Mouse (Mus musculus): ENCODE data around the gene Itpr3. TPM values are rescaled to one million over a fixed set of nuclear protein-coding genes. Genes with fewer than 3 reads are reported as not detected.

Gene Itpr3
- polyA plus RNA-seq, 1 experiment from 2014 or later = 0.73 TPM

DNA sequence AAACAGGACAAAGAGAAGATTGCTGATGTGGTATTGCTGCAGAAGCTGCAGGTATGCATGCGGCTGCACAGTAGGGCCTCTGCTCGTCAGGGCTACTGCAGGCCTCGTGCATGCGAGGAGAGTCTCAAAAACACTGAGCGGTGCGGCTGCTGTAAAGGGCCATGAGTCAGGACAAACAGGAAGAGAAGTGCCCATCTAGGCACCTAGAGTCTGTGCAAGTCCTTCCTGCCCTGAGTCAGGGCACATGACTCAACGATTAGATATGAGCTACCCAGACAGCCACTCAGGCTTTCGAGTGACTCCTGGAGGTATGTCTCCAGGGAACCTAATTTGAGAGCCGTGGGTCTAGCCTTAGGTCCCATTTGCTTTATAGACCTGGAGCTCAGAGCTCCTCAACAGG lies 26.5 kb downstream of the Itpr3 start:
- 76% methylated on average over 9 of the region's 9 CpGs for WGBS
- H3K9ac ChIP-seq (ENCODE audit: low read depth, low read length) = 0 out of 2 replicates have a peak overlapping the region, but pooled peaks have one; percentile 6
- no peak for ATAC-seq

DNA sequence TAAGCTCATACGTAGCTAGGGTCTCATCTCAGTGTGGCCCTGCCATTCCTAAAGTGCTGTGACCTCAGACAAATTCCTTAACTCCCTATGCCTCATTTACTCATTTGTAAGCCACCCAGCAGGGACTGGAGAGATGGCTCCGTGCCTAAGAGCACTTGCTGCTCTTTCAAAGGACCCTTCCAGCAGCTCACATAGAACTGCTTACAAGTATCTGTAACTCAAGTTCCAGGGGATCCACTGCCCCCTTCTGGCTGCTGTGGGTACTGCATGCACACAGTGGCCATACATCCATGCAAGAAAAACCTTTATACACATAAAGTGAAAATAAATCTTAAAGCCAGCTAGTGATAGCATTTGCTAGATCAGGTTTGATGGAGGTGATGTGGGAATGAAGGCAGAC lies 28.6 kb downstream of the Itpr3 start:
- ATAC-seq = no peak
- Histone ChIP-seq H3K4me2 (ENCODE audit: low read length) (no peak overlapping the region), H3K27ac (ENCODE audit: low read length) (no peak overlapping the region), H3K9ac (ENCODE audit: low read depth, low read length) (no peak overlapping the region), H3K27me3 (ENCODE audit: control insufficient read depth, insufficient read depth, low read depth, low read length) (no peaks in the 10 kb centered on the region), H3K36me3 (ENCODE audit: control insufficient read depth, insufficient read depth, low read length) (no peaks in the 10 kb centered on the region), H3K4me1 (ENCODE audit: control insufficient read depth, insufficient read depth, low read length) (no peaks in the 10 kb centered on the region), H3K4me3 (ENCODE audit: low read depth, low read length) (no peak overlapping the region), H3K9me3 (replicated peaks; ENCODE audit: control insufficient read depth, low read length, poor library complexity, severe bottlenecking) (no peaks in the 10 kb centered on the region)
- 50% methylated on average over 2 of the region's 2 CpGs for WGBS

More for the DNA sequence above, 26.5 kb downstream of the Itpr3 start:
- Histone ChIP-seq H3K36me3 (ENCODE audit: control insufficient read depth, insufficient read depth, low read length) (no peaks in the 10 kb centered on the region), H3K4me1 (ENCODE audit: control insufficient read depth, insufficient read depth, low read length) (no peaks in the 10 kb centered on the region), H3K9me3 (replicated peaks; ENCODE audit: control insufficient read depth, low read length, poor library complexity, severe bottlenecking) (no peaks in the 10 kb centered on the region), H3K27me3 (ENCODE audit: control insufficient read depth, insufficient read depth, low read depth, low read length) (no peaks in the 10 kb centered on the region), H3K4me3 (ENCODE audit: low read depth, low read length) (no peak overlapping the region), H3K27ac (ENCODE audit: low read length) (no peak overlapping the region), H3K4me2 (ENCODE audit: low read length) (no peak overlapping the region)

DNA sequence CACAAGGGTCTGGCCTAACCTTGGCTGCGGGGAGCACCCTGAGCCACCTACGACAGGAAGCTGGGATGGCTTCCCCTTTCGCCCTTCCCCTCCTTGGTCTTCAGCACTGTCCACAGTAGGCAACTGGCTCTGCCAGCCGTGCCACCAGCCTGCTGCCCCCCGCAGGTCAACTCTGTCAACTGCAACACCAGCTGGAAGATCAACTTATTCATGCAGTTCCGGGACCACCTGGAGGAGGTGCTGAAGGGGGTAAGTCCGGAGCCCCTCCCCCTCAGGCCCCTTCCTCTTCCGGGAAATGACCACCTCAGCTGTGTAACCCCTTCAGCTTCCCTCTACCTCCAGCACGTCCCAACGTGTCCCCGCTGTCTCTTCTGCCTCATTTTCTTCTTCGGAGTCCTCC lies 30.3 kb downstream of the Itpr3 start:
- WGBS = 31% methylated on average over 12 of the region's 12 CpGs
- Histone ChIP-seq H3K4me2 (ENCODE audit: low read length) (no peak overlapping the region), H3K27ac (ENCODE audit: low read length) (no peak overlapping the region), H3K9me3 (replicated peaks; ENCODE audit: control insufficient read depth, low read length, poor library complexity, severe bottlenecking) (no peaks in the 10 kb centered on the region), H3K4me3 (ENCODE audit: low read depth, low read length) (no peak overlapping the region), H3K27me3 (ENCODE audit: control insufficient read depth, insufficient read depth, low read depth, low read length) (no peaks in the 10 kb centered on the region), H3K4me1 (ENCODE audit: control insufficient read depth, insufficient read depth, low read length) (no peaks in the 10 kb centered on the region), H3K36me3 (ENCODE audit: control insufficient read depth, insufficient read depth, low read length) (no peaks in the 10 kb centered on the region), H3K9ac (ENCODE audit: low read depth, low read length) (no peak overlapping the region)
- no peak for ATAC-seq

DNA sequence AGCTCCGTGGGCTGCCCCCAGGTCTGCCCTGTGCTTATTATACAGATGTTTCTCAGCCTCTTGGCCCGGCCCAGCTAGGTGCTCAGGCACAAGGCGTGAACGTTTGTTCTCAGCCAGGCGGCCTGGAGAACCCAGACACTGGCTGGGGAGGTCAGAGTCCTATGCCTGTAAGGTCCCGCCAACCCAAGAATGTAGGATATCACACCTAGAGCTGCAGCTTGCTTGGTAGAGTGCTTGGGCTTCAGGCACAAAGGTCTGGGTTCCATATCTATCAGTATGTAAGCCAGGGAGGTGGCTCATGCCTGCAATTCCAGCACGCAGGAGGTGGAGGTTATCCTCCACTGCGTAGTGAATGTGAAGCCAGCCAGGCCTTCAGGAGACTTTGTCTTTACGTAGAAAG lies 33.0 kb downstream of the Itpr3 start:
- H3K27me3 ChIP-seq (ENCODE audit: control insufficient read depth, insufficient read depth, low read depth, low read length) = no peaks in the 10 kb centered on the region
- H3K9me3 ChIP-seq (replicated peaks; ENCODE audit: control insufficient read depth, low read length, poor library complexity, severe bottlenecking) = no peaks in the 10 kb centered on the region
- H3K4me1 ChIP-seq (ENCODE audit: control insufficient read depth, insufficient read depth, low read length) = no peaks in the 10 kb centered on the region
- no peak overlapping the region for H3K9ac ChIP-seq (ENCODE audit: low read depth, low read length)
- H3K4me2 ChIP-seq (ENCODE audit: low read length) = no peak overlapping the region
- ATAC-seq = no peak
- WGBS = 86% methylated on average over 9 of the region's 9 CpGs
- H3K4me3 ChIP-seq (ENCODE audit: low read depth, low read length) = no peak overlapping the region
- H3K27ac ChIP-seq (ENCODE audit: low read length) = no peak overlapping the region
- H3K36me3 ChIP-seq (ENCODE audit: control insufficient read depth, insufficient read depth, low read length) = no peaks in the 10 kb centered on the region

DNA sequence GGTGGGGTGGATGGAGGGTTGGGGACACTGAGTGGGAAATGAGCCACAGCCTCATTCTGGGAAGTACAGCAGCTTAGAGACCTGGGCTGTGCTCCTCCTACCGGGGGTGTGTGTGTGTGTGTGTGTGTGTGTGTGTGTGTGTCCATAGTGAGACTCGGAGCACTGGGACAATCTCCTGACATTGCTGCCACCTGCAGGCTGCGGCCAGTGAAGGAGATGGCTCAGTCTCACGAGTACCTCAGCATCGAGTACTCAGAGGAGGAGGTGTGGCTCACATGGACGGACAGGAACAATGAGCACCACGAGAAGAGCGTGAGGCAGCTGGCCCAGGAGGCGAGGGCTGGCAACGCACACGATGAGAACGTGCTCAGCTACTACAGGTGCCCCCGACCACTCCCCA lies 38.6 kb downstream of the Itpr3 start:
- ATAC-seq = peak; percentile 48
- H3K4me1 ChIP-seq (ENCODE audit: control insufficient read depth, insufficient read depth, low read length) = no peaks in the 10 kb centered on the region
- no peak overlapping the region for H3K27ac ChIP-seq (ENCODE audit: low read length)
- H3K36me3 ChIP-seq (ENCODE audit: control insufficient read depth, insufficient read depth, low read length) = no peaks in the 10 kb centered on the region
- no peak overlapping the region for H3K9ac ChIP-seq (ENCODE audit: low read depth, low read length)
- H3K4me2 ChIP-seq (ENCODE audit: low read length) = no peak overlapping the region
- no peak overlapping the region for H3K4me3 ChIP-seq (ENCODE audit: low read depth, low read length)
- no peaks in the 10 kb centered on the region for H3K9me3 ChIP-seq (replicated peaks; ENCODE audit: control insufficient read depth, low read length, poor library complexity, severe bottlenecking)
- no peaks in the 10 kb centered on the region for H3K27me3 ChIP-seq (ENCODE audit: control insufficient read depth, insufficient read depth, low read depth, low read length)
- 14% methylated on average over 12 of the region's 13 CpGs for WGBS

DNA sequence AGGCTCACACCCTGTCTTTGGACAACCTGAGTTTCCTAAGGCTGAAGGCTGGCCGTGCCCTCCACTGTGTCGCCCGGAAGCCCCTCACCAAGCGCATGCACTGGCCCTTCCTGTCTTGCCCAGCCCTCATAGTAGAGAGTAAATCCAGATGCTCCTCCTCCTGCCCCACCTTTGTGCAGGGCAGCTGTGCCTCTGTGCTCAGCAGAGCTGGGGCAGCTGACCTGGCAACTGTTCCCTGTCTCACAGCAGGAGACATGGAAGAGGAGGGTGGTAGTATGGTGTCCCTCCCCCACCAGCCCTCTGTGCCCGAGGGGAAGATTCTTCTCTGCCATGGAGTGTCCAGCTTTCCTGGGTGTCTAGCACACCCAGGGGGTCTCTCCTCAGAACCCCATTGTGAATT lies 44.6 kb downstream of the Itpr3 start:
- Histone ChIP-seq H3K4me1 (ENCODE audit: control insufficient read depth, insufficient read depth, low read length) (no peaks in the 10 kb centered on the region), H3K9me3 (replicated peaks; ENCODE audit: control insufficient read depth, low read length, poor library complexity, severe bottlenecking) (no peaks in the 10 kb centered on the region), H3K4me2 (ENCODE audit: low read length) (no peak overlapping the region), H3K4me3 (ENCODE audit: low read depth, low read length) (no peak overlapping the region), H3K9ac (ENCODE audit: low read depth, low read length) (no peak overlapping the region), H3K27me3 (ENCODE audit: control insufficient read depth, insufficient read depth, low read depth, low read length) (no peaks in the 10 kb centered on the region), H3K27ac (ENCODE audit: low read length) (no peak overlapping the region), H3K36me3 (ENCODE audit: control insufficient read depth, insufficient read depth, low read length) (no peaks in the 10 kb centered on the region)
- ATAC-seq = no peak
- WGBS = 88% methylated on average over 5 of the region's 5 CpGs

DNA sequence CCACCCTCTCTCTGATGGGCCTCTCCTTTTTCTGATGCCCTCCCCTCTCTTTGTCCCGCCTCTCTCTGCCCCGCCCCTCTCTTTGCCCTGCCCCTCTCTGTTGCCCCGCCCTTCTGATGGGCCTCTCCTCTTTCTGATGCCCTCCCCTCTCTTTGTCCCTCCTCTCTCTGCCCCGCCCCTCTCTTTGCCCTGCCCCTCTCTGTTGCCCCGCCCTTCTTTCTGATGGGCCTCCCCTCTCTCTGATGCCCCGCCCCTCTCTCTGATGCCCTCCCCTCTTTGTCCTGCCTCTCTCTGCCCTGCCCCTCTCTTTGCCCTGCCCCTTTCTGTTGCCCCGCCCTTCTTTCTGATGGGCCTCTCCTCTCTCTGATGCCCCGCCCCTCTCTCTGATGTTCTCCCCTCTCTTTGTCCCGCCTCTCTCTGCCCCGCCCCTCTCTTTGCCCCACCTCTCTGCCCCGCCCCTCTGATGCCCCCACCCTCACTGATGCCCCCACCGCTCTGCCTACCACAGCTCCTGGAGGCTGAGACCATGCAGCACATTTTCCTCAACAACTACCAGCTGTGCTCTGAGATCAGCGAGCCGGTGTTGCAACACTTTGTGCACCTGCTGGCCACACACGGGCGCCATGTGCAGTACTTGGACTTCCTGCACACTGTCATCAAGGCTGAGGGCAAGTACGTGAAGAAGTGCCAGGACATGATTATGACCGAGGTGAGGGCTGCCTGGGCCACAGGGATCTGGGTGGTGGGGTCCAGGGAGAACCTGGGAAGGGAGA lies 48.8 kb downstream of the Itpr3 start:
- 81% methylated on average over 12 of the region's 18 CpGs for WGBS
- no peak overlapping the region for H3K9ac ChIP-seq (ENCODE audit: low read depth, low read length)
- ATAC-seq = no peak

DNA sequence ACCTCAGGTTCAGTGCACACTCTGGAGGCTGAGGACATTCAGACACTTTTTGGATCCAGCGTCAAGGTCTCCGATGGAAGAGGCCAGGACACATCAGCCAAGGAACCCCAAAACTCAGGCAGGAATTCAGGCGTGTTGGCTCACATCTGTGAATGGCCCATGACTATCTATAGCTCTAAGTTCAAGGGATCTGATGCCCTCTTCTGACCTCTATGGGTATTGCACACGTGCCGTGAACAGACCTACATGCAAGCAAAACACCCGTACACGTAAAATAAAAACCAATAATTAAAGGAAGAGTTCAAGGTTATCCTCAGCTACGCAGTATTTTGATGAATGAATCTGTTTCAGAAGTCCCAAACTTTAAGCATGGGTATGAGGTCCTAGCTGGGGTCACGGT lies 49.6 kb downstream of the Itpr3 start:
- H3K27ac ChIP-seq (ENCODE audit: low read length) = no peak overlapping the region
- H3K4me3 ChIP-seq (ENCODE audit: low read depth, low read length) = no peak overlapping the region
- H3K4me1 ChIP-seq (ENCODE audit: control insufficient read depth, insufficient read depth, low read length) = no peaks in the 10 kb centered on the region
- H3K27me3 ChIP-seq (ENCODE audit: control insufficient read depth, insufficient read depth, low read depth, low read length) = no peaks in the 10 kb centered on the region
- no peaks in the 10 kb centered on the region for H3K9me3 ChIP-seq (replicated peaks; ENCODE audit: control insufficient read depth, low read length, poor library complexity, severe bottlenecking)
- no peak overlapping the region for H3K9ac ChIP-seq (ENCODE audit: low read depth, low read length)
- no peak for ATAC-seq
- no peaks in the 10 kb centered on the region for H3K36me3 ChIP-seq (ENCODE audit: control insufficient read depth, insufficient read depth, low read length)
- no peak overlapping the region for H3K4me2 ChIP-seq (ENCODE audit: low read length)
- 88% methylated on average over 9 of the region's 9 CpGs for WGBS

More for the DNA sequence above, 48.8 kb downstream of the Itpr3 start:
- Histone ChIP-seq H3K4me1 (ENCODE audit: control insufficient read depth, insufficient read depth, low read length) (no peaks in the 10 kb centered on the region), H3K9me3 (replicated peaks; ENCODE audit: control insufficient read depth, low read length, poor library complexity, severe bottlenecking) (no peaks in the 10 kb centered on the region), H3K36me3 (ENCODE audit: control insufficient read depth, insufficient read depth, low read length) (no peaks in the 10 kb centered on the region), H3K4me2 (ENCODE audit: low read length) (no peak overlapping the region), H3K27ac (ENCODE audit: low read length) (no peak overlapping the region), H3K27me3 (ENCODE audit: control insufficient read depth, insufficient read depth, low read depth, low read length) (no peaks in the 10 kb centered on the region), H3K4me3 (ENCODE audit: low read depth, low read length) (no peak overlapping the region)

DNA sequence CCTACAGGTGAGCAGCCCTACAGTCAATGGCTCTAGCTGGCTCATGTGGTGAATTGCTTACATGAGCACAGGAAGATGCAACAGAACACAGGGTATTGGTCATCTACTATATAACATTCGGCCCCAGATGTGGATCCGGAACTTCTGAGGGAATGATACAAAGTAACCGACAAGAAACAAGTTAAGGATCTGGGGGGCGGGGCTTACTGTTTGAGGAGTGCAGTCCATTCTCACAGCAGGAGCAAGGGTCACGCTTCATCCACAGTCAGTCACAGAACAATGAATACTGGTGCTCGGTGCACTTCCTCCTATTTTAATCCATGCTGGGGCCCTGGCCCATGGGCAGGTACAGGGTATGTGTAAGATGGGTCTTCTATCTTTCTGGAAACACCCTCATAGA lies 50.8 kb downstream of the Itpr3 start:
- no peak overlapping the region for H3K27ac ChIP-seq (ENCODE audit: low read length)
- no peak overlapping the region for H3K4me2 ChIP-seq (ENCODE audit: low read length)
- no peak overlapping the region for H3K4me3 ChIP-seq (ENCODE audit: low read depth, low read length)
- no peaks in the 10 kb centered on the region for H3K27me3 ChIP-seq (ENCODE audit: control insufficient read depth, insufficient read depth, low read depth, low read length)
- H3K9me3 ChIP-seq (replicated peaks; ENCODE audit: control insufficient read depth, low read length, poor library complexity, severe bottlenecking) = no peaks in the 10 kb centered on the region
- no peak for ATAC-seq
- 66% methylated on average over 6 of the region's 6 CpGs for WGBS
- no peaks in the 10 kb centered on the region for H3K36me3 ChIP-seq (ENCODE audit: control insufficient read depth, insufficient read depth, low read length)
- no peak overlapping the region for H3K9ac ChIP-seq (ENCODE audit: low read depth, low read length)
- H3K4me1 ChIP-seq (ENCODE audit: control insufficient read depth, insufficient read depth, low read length) = no peaks in the 10 kb centered on the region

All from midbrain, embryonic 16.5 days (tissue).